Mouse (Mus musculus) adrenal gland, postnatal 4 days (tissue): Measurements from ENCODE around the gene Pold1. TPM values are rescaled to one million over a fixed set of nuclear protein-coding genes. Genes with fewer than 3 reads are reported as not detected.

Experiments used
- DNase-seq, 2 experiments: peaks; one replicate each; pipeline ENCODE4 v3.0.0; 2021 to 2022; ENCODE audit warnings: low spot score in 2 of 2, mixed read lengths in 2 of 2
- total RNA-seq, 2 experiments: library from RNA; stranded (reverse); gene quantifications; 2 replicates each; pipeline ENCODE4 v1.2.3; 2021

Pold1 gene
- total RNA-seq, 2 experiments from 2014 or later = 41.4 to 49.3 TPM

DNA sequence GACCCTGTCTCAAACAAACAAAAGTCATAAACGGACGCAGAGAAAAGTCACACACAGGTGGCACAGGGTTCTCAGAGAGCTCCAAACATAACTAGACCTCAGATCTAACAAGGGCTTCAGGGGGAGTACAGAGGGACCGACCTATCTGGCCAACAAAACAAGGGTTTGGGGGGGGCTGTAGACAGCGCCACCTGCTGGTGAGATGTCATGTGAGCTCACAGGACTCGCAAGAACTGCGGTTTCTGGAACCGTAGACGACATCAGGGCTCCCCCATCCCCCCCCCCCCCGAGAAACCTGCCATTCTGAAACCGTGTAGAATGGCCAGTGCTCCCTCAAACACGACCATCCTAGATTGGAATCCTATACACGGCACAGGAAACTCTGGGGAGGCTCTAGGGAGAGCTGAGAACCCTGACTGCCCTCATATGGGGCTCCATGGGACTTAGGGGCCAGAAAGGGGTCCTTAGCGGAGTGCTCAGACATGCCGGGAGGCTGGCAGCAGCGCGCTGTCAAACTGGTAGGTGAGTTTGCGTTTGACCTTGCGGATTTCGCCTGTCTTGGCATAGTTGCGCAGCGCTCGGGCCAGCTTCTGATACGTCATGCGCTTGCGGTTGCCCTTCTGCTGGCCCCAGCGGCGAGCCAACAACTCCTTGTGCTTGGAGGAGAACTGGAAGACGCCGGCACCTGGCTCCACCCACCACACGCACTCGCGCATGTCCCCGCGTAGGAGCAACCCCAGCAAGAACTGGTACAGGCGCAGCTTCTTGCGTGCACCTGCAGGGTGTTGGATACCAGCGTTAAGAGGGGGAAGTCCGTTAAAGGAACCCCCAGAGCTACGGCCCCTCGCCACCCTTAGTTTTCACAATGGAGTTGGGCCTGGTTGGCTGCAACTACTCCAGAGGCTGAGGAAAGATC, 20.9 kb downstream of the Pold1 start:
- DNase-seq = peak in 1 of 2 experiments; percentile 48

DNA sequence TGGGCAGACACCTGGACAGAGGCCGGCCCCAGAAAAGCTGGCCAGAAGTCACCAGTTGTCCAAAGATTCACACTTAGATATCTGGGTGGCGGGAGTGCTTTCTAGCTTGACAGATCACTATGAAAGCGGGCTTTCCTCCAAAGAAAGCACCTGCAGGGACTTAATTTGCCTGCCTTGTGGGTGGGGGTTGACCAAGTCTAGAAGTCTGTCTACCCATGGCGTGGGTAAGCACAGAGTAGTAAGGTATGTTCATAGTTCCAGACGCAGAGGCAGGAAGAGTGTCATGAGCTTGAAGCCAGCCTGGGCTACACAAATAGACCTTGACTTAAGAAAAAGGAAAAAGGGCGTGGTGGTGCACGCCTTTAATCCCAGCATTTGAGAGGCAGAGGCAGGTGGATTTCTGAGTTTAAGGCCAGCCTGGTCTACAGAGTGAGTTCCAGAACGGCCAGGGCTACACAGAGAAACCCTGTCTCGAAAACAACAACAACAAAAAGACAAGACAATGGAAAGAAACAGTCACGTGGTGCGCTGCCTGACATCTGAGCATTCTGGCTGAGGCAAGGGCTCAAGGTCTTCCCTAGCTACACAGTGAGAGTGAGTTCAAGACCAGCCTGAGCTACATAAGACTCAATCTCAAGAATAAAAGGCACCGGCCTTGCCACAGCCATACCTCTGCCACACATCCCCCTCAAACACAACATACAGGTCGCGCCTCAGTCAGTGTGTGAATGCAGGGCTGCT, 22.1 kb downstream of the Pold1 start:
- DNase-seq = no peak

DNA sequence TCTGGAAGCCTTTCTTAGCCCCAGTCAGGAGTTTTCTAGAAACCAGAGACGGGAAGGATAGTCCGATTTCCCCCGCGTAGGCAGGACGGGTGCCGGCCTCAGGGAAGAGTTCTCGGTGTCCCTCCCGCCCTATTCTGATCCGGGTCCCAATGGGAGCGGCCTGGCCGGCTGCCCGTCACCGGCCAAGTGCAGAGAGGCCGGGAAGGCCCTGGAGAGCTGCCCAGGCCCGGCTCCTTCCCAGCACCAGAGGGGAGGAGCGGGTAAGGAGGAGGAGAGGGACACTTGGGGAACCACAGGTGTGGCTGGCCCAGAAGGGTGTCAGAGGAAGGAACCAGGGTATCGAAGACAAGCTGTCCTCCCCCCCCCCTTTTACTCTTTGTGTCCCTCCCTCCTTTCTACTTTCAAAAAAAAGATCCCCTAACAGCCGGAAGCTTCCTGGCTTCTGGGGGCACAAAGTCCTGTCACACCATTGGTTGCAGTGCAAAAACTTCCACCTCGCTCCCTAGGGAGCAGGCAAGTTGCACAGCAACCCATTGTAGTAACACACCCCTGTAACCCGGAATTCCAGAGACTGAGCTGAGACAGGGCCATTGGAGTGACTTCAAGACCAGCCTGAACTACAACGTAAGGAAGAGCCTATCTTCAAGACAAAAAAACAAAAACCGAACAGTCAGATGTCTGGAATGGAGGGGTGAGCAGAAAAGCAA, 23.4 kb downstream of the Pold1 start:
- DNase-seq = peak; percentile 49 to 60

DNA sequence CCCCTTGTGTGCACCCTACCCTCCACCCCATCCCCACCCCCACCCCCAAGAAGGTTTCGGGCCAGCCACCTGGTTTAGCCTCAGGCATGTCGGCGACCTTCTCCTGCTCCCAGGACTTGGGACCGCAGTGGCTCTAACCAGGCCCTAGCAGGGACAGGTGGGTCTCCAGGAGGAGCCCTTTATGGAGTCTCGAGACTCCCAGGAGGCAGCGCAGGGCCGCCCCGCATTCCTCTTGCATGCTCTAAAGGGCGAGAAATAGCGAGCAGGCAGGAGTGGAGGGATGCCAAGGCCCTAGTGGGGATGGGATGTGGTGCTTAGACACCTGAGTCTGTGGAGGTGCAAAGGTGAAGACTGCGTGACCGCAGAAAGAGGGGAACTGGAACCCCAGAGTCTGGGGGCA, 24.1 kb downstream of the Pold1 start, which contains the start of gene Mybpc2:
Gene Mybpc2, minus strand, starts transcription at position 155 of the 400 bp plus-strand sequence.
- DNase-seq = no peak

DNA sequence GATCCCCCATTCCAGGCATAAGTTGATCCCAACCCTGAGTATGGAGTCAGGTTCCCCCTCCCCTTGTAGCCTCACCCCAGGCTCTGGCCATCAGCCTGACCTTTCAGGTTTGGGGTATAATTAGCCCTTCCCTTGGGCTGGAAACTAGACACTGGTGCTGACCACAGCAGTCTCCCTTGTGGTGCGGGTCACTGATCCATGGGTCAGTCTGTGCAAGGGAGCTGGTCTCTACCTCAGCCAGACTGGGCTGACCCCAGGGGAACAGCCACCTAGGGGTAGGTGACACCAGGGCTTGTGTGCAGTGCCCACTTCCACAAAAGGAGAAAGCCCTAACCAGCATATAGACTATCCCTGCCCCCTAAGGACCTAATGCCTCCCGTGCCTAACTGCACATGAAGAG, 25.6 kb downstream of the Pold1 start:
- no peak for DNase-seq

DNA sequence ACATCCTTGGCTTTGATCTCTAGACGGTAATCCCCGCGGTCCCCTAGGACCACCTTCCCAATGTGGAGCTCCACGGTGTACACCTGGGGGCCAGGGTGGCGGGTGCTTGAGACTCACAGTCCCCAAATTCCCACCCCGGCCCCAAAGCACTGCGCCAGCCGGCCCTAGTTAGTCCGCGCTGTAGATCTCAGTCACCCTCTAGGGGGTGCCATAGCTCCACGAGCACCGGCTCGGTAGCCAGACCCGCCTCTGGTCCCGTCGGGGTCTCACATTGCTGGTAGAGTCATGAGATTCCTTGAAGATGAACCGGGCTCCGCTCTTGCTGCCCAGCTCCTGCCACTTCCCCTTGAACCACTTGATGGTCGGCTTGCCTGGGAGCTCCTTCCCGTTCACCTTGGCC, 26.9 kb downstream of the Pold1 start:
- no peak for DNase-seq

DNA sequence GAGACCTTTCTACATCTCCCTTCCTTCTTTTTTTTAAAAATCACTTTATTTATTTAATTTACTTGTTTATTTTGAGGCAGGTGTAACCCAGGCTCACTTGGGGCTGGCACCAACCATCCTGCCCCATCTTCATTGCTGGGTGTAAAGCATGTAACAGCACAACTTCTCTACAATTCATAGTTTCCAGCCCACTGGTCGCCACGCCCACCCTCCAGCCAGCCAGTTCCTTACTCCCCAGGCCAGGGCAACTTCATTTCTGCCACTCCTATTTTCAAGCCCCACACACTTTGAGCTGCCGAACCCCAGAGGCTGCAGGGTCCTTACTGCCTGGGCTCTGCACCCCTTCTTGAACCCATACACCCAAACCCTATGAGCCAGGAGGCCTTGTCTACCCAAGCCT, 27.7 kb downstream of the Pold1 start:
- no peak for DNase-seq

DNA sequence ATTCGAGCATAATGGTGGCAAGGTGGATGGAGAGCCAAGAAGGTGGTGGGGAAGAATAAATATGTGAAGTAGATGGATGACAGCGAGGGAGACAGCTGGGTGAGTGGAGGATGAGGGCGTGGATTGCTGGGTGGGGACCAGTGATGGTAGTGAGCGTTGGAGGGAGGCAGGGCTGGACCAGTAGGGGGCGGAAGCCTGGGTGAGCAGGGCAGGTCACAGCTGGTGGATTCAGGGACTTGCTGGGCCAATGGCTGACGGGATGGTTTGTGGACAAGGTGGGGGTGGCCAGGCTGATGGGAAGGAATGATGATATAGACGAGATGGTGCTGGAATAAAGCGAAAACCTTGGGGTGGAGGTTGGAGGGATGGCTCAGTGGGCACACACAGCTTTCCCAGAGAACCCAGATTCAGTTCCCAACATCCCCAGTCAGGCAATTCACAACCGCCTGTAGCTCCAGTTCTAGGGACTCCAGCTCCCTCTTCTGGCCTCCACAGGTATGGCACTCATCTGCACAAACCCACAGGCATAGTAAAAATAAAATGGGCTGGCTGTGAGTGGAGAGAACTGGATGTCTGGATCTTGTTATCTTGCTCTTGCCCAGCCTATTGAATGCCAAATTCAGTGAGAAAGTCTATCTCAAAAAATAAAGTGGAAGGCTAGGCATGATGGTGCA, 29.3 kb downstream of the Pold1 start:
- DNase-seq = no peak

DNA sequence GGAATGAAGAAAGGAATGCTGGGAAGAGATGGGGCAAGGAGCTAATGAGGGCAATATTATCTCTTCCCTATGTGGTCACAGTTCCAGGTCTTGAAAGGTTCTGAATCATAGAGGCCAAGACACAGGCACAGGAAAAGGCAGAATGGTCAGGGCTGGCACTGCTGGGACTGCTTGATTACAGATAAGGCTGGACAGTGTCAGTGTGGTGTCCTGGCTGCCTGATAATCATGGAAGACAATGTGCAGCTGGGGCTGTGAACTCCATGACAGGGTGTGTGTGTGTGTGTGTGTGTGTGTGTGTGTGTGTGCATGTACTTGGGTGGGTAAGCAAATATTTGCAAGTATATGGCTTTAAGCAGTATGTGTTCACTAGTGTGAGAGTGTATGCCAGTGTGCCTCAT, 41.2 kb downstream of the Pold1 start:
- no peak for DNase-seq

DNA sequence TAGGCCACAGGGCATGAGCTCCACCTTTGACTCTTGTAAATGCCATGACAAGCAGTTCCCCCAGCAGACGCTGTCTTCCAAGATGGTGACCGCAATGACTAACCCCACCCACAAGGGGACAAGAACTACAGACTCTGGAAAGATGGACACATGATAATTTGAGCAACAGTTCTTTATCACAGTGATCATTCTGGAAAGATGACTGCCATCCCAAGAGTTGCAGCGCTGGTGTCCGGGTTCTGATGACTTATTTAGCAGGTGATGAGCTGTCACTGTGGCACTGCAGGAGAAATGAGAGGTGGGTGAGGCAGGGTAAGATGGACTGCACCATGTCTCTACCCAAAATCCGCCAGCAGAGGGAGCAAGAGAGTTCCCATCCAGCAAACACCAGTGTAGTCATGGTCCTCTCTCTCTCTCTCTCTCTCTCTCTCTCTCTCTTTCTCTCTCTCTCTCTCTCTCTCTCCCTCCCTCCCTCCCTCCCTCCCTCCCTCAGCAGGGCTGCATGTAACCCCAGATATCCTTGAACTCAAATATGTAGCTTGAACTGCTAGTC, 47.0 kb downstream of the Pold1 start:
- DNase-seq = no peak

DNA sequence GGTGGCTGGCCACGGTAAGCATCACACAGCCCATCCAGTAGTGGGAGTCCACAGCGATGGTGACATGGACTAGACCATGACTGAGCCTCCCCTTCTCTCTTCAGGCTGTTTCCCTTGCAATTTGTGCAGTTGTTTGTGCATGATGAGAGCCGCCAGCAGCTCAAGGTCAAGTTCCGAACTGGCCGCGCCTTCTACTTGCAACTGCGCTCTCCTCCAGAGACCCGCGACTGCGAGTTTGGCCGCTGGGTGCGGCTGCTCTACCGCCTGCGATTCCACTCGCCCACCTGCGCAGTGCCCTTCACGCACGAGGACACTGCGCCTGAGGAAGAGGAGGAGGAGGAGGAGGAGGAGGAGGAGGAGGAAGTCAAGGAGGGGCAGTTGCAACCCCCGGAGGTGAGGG, 48.6 kb downstream of the Pold1 start:
- DNase-seq = no peak

DNA sequence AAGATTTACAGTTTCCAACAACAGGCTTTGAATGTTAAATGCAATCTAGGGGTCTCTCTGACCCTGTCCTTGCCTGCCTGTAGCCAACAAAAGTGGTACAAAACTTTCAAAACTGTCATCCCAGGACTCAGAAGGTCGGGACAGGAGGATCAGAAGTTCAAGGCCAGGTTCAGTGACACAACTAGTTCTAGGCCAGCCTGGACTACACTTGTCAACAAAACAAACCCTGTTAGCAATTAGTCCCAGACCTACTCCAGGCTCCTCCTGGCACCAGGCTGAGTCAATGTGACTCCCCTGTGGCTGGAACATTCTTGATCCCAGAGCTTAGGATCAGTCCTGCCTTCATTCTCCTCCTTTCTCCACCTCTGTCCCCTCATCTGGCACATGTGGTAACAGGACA, 49.7 kb downstream of the Pold1 start:
- no peak for DNase-seq

DNA sequence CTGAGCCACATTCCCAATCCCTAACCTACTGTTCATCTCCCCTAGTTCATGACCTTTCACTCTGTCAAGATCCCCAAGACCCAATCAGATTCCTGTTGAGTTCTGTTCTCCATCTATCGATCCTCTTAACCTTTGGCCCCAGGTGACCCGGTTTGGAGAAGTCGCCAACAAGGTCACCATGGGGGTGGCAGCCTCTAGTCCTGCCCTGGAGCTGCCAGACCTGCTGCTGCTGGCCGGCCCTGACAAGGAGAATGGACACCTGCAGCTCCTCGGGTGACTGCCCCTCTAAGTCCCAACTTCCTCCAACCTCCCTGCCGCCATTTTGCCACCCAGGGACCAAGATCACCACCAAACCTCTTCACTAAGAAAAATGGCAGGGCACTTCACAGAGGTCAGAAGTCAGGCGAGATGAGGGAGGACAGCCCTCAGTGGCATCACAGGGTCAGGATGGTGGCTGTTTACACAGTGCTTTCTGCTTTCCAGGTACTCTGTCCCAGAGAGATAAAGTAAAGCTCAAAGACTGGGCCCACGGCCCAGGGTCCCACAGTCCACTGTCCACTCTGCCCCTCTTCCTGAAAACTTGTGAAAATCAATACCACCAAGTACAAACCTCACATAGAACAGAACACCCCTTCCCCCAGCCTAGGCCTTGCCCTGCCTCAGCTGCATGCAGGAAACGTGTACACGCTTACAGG, 51.1 kb downstream of the Pold1 start:
- DNase-seq = no peak

DNA sequence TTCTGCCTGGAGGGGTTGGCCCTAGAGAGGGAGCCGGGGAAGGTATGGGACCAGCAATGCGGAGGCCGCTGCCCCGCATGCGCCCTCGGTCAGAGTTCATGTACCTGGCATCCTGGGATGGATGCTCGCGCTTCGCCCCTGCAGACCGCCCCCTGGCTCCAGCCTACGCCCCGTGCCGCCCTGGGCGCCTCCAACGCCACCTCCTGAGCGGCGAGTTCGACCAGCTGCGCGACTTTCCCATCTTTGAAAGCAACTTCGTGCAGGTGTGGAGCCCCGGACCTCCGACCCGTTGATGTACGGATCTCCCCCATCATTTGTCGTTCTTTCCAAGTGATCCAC, 51.9 kb downstream of the Pold1 start:
- DNase-seq = no peak

DNA sequence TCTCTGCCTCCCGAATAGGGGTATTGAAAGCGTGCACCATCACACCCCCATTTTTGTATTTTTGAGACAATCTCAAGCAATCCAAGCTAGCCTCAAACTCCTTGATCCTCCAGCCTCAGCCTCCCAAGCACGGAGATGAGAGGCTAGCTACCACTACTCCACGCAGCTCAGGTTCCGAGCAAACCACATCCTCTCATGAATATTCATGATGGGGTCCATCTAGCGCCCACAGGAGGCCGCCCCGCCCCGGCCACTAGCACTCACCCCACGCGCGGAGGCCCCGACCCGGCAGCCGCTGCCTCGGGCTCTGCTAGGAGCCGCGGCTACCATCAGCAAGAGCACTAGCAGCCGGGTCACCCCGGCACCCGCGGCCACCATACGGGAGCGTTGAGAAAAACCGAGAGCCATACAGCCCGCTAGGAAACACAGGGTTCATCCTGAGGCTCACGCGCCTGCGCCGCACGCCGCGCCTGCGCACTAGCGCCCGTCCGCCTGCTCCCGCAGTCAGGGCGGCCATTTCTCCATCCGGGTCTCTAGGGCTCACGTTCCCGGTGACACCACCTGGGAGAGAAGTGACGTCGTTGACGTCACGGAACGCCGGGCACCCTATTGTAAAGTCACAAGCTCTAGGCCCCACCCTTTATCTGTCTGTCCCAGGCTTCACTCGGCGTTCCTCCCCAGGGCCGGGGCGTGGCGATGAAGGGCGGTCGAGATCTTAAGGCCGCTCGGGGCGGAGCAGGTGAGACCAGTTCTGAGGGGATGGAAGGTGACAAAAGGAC, 52.5 kb downstream of the Pold1 start, which contains the start of the genes Emc10 and Fam71e1:
Gene Emc10, minus strand, starts transcription at position 538 of the 779 bp plus-strand sequence.
Gene Fam71e1, plus strand, starts transcription at position 590 of the 779 bp plus-strand sequence.
- DNase-seq = peak; percentile 94

DNA sequence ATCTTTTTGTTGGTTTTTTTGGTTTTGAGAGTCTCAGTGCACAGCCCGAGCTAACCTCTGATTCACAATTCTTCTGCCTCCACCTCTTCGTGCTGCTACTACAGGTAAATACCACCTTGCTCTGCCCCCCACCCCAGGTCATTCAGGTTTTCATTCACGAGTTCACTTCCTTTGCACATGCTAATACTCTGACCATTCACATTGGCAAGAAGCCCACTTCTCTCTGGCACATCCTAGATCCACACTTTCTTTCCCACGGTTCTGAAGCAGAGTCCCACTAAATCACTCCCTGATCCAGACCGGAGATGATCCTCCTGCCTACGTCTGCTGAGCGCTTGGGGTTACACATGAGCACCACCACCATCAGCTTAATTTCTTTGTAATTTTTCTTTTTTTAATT, 53.6 kb downstream of the Pold1 start:
- DNase-seq = no peak

DNA sequence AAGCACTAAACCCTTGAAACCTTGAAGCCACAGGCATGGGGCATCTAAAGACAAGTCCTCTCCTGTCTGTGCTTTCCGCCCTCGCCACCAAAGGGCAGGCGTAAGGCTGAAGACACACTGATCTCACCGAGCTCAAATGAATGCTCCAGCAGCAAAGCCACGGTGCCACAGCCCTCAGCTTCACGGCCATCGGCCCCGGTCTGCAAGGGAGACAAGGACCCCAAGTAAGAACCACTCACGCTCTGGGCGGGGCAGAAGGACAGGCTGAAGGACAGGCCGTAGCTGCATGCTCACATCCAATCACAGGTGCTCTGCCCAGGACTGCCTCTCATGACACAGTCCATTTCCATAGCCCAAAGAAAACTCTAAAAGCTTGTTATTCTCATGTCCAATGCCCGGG, 54.0 kb downstream of the Pold1 start:
- no peak for DNase-seq

DNA sequence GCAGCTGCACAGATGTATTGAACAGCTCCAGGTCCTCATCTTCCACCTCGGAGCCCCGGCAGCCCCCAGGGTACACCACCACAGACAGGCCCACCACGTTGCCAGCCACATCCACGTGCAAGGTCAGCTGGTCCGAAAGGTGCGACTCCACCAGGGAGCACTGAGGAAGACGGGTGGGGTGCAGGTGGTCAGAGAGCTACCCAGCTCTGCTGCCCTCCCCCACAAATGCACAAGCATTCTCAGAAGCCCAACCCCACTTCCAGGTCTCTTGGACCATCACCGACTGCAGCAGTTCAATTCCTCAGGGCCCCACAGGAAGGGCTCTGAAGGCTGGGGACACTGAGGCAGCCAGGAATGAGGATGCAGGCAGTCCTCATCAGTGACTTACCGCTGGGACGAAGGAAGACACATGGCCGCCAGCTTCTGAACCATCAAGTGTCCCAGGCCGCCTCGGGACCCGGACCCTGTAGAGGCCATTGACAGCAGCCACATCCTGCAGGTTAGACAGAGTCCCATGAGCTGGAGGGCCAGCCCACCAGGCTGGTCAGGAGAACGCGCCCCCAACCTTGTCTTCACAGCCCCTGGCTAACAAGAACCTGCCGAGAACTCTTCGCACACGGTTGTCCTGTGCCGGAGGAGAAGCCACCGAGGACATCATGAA, 56.4 kb downstream of the Pold1 start:
- DNase-seq = no peak

DNA sequence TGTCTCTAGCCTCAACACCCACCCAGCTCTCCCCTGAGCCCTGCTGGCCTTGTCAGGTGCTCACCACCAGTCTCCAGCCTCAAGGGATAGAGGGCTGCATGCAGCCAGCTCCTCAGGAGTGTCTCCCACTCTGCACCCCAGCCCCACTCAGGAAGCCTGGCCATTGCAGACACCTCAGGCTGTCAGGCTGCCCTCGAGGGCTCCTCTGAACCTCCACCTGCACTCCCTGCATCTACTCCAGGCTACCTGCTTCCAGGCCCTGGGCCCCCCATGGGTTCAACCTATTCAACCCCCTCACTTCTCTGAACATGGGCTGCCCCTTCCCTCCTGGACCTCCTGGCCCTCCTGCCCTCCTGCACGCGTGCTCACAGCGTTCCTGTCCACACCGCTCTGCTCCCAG, 57.3 kb downstream of the Pold1 start:
- DNase-seq = no peak
